Mouse (Mus musculus) intestine, postnatal 0 days (tissue): ENCODE measurements around the gene Atp5d. TPM values are rescaled to one million over a fixed set of nuclear protein-coding genes. Genes with fewer than 3 reads are reported as not detected.

Source experiments
- ATAC-seq: fragments of 200-750 bp; cut with Nextera tagmentation; 2 replicates; pipeline ENCODE4 v1.8.0; 2017; ENCODE audit warnings: mild to moderate bottlenecking, moderate TSS enrichment, moderate library complexity
- H3K27ac ChIP-seq: fragments of 300-500 bp; sonication (generic); 2 replicates; pipeline ENCODE4 v1.5.1; 2014; ENCODE audit warnings: mild to moderate bottlenecking, low read depth, low read length, moderate library complexity
- H3K27me3 ChIP-seq: fragments of 300-500 bp; sonication (generic); replicated peaks from 2 replicates; pipeline ENCODE4 v1.6.1; 2014; ENCODE audit warnings: low read length, mixed read lengths; ENCODE audit not compliant: control insufficient read depth, insufficient read depth
- H3K36me3 ChIP-seq: fragments of 300-500 bp; sonication (generic); 2 replicates; pipeline ENCODE4 v1.6.1; 2014; ENCODE audit warnings: mild to moderate bottlenecking, moderate library complexity; ENCODE audit not compliant: control insufficient read depth, insufficient read depth
- H3K4me1 ChIP-seq: fragments of 300-500 bp; sonication (generic); replicated peaks from 2 replicates; pipeline ENCODE4 v1.6.1; 2014; ENCODE audit warnings: antibody characterized with exemption, low read length, mixed read lengths; ENCODE audit not compliant: control insufficient read depth, insufficient read depth
- H3K4me2 ChIP-seq: fragments of 300-500 bp; sonication (generic); replicated peaks from 2 replicates; pipeline ENCODE4 v1.6.1; 2014; ENCODE audit warnings: low read depth, mild to moderate bottlenecking, moderate library complexity
- H3K4me3 ChIP-seq: fragments of 300-500 bp; sonication (generic); 2 replicates; pipeline ENCODE4 v1.5.1; 2014; ENCODE audit warnings: low read depth, low read length
- H3K9ac ChIP-seq: fragments of 300-500 bp; sonication (generic); 2 replicates; pipeline ENCODE4 v1.6.1; 2014; ENCODE audit warnings: mild to moderate bottlenecking, low read depth, low read length
- H3K9me3 ChIP-seq: fragments of 300-500 bp; sonication (generic); 2 replicates; pipeline ENCODE4 v1.6.1; 2016; ENCODE audit warnings: mixed run types; ENCODE audit not compliant: control insufficient read depth
- CTCF ChIP-seq: sonication (generic); IDR thresholded peaks from 2 replicates; pipeline ENCODE4 v1.5.1; 2016; ENCODE audit warnings: low read depth, mild to moderate bottlenecking, control low read depth, antibody characterized with exemption, moderate library complexity
- WGBS: fragments of 180-500 bp; shearing (Covaris S2); extraction: QIAGEN DNeasy Blood & Tissue Kit; methylation state at CpG from one replicate; pipeline ENCODE4 v1.1.7; 2014; 5-methylcytosine and 5-hydroxymethylcytosine counted together
- polyA plus RNA-seq: library from polyadenylated mRNA; unstranded; fragments of >200 nt; fragmentation: Nextera tagmentation; extraction: Ambion mirVana; gene quantifications from 2 replicates; pipeline ENCODE4 v1.2.1, GENCODE M21; 2015

Gene Atp5d
- polyA plus RNA-seq, 1 experiment from 2014 or later, result 1,009 TPM

GRCm38 (mm10) chr10:80141243-80141642 is 2.8 kb downstream of the Atp5d start:
- Histone ChIP-seq H3K27me3 (peaks cover 24% of the 10 kb centered on the region; the same call in 1 of the 2 replicates), H3K9me3 (no peaks in the 10 kb centered on the region), H3K4me1 (peaks cover 12% of the 10 kb centered on the region; the same call in 1 of the 2 replicates), H3K27ac (peak overlapping the region; percentile 67; the same call in 1 of the 2 replicates), H3K9ac (no peak overlapping the region), H3K36me3 (peaks cover 28% of the 10 kb centered on the region), H3K4me3 (peak overlapping the region; percentile 63), H3K4me2 (peak overlapping the region; percentile 83)
- WGBS, result under 1% methylated on average over 29 of the region's 29 CpGs
- TF ChIP-seq CTCF, result peak; percentile 84
- peak; percentile 52 for ATAC-seq

GRCm38 (mm10) chr10:80141786-80142529 is 3.5 kb downstream of the Atp5d start:
- H3K4me1 ChIP-seq, result peaks cover 12% of the 10 kb centered on the region; the same call in 1 of the 2 replicates
- H3K4me3 ChIP-seq, result peak overlapping the region; percentile 63
- H3K4me2 ChIP-seq, result peak overlapping the region; percentile 83
- H3K9ac ChIP-seq, result peak overlapping the region; percentile 79
- under 1% methylated on average over 41 of the region's 43 CpGs for WGBS
- peak; percentile 72 for ATAC-seq
- TF ChIP-seq CTCF, result 0 out of 2 replicates have a peak, but pooled peaks have one; percentile 8
- H3K27me3 ChIP-seq, result peaks cover 17% of the 10 kb centered on the region; the same call in 1 of the 2 replicates
- H3K36me3 ChIP-seq, result peaks cover 29% of the 10 kb centered on the region
- H3K27ac ChIP-seq, result peak overlapping the region; percentile 94
- H3K9me3 ChIP-seq, result no peaks in the 10 kb centered on the region

- Histone ChIP-seq H3K4me1 (peaks cover 12% of the 10 kb centered on the region; the same call in 1 of the 2 replicates), H3K36me3 (peaks cover 29% of the 10 kb centered on the region), H3K4me3 (peak overlapping the region; percentile 63), H3K9me3 (no peaks in the 10 kb centered on the region), H3K4me2 (peak overlapping the region; percentile 83), H3K27ac (peak overlapping the region; percentile 94), H3K27me3 (peaks cover 12% of the 10 kb centered on the region; the same call in 1 of the 2 replicates), H3K9ac (peak overlapping the region; percentile 79)
- peak; percentile 4; the same call in 1 of the 2 replicates for ATAC-seq
- 0% methylated on average over 15 of the region's 15 CpGs for WGBS
- no peak for TF ChIP-seq CTCF
Observed at GRCm38 (mm10) chr10:80142530-80142925, 4.1 kb downstream of the Atp5d start.

- 0 out of 2 replicates have a peak, but pooled peaks cover 5% of the 10 kb centered on the region for H3K4me1 ChIP-seq
- 94% methylated on average over 7 of the region's 7 CpGs for WGBS
Observed at GRCm38 (mm10) chr10:80143664-80144063, 5.2 kb downstream of the Atp5d start.

GRCm38 (mm10) chr10:80144159-80144558 is 5.7 kb downstream of the Atp5d start:
- Histone ChIP-seq H3K27me3 (no peaks in the 10 kb centered on the region), H3K9ac (no peak overlapping the region), H3K36me3 (peaks cover 29% of the 10 kb centered on the region), H3K4me2 (no peak overlapping the region), H3K9me3 (no peaks in the 10 kb centered on the region), H3K27ac (no peak overlapping the region), H3K4me1 (0 out of 2 replicates have a peak, but pooled peaks cover 5% of the 10 kb centered on the region), H3K4me3 (no peak overlapping the region)
- 86% methylated on average over 12 of the region's 12 CpGs for WGBS
- ATAC-seq, result no peak
- no peak for TF ChIP-seq CTCF

More at GRCm38 (mm10) chr10:80143664-80144063, 5.2 kb downstream of the Atp5d start:
- Histone ChIP-seq H3K4me2 (peak overlapping the region; percentile 83), H3K9me3 (no peaks in the 10 kb centered on the region), H3K36me3 (peaks cover 29% of the 10 kb centered on the region), H3K27ac (peak overlapping the region; percentile 15; the same call in 1 of the 2 replicates), H3K4me3 (no peak overlapping the region), H3K27me3 (0 out of 2 replicates have a peak, but pooled peaks cover under 1% of the 10 kb centered on the region), H3K9ac (no peak overlapping the region)
- ATAC-seq, result no peak
- no peak for TF ChIP-seq CTCF
